Mouse (Mus musculus) C2C12 (cell line): ENCODE data around the gene Nol4l. TPM values are rescaled to one million over a fixed set of nuclear protein-coding genes. Genes with fewer than 3 reads are reported as not detected.
A peak's percentile ranks its signal among the peaks of the same experiment; 100 is the strongest.
"Not testable (repeated sequence)": the region's sequence is repeated elsewhere in the genome, so short reads cannot be mapped to it uniquely, and the experiment has no call there.

Source experiments
- H3K27me3 ChIP-seq: one replicate; pipeline ENCODE4 v1.6.1; 2011; ENCODE audit not compliant: control insufficient read depth, insufficient read depth, insufficient read length
- H3K36me3 ChIP-seq: one replicate; pipeline ENCODE4 v1.6.1; 2011; ENCODE audit not compliant: control insufficient read depth, insufficient read depth
- H3K4me3 ChIP-seq: one replicate; pipeline ENCODE4 v1.5.1; 2011; ENCODE audit warnings: mild to moderate bottlenecking, control low read depth; ENCODE audit not compliant: poor library complexity, insufficient read depth, severe bottlenecking
- H3K79me2 ChIP-seq: one replicate; pipeline ENCODE4 v1.6.1; 2011; ENCODE audit not compliant: control insufficient read depth, insufficient read depth
- H3K79me3 ChIP-seq: one replicate; pipeline ENCODE4 v1.6.1; 2011; ENCODE audit warnings: low read depth, control low read depth
- H3ac ChIP-seq: one replicate; pipeline ENCODE3; 2011; ENCODE audit warnings: low read depth; ENCODE audit not compliant: control insufficient read depth, insufficient read length
- CEBPB ChIP-seq: IDR thresholded peaks from one replicate; pipeline ENCODE4 v1.6.1; 2011; ENCODE audit warnings: low read depth, mild to moderate bottlenecking, control low read depth, moderate library complexity
- CTCF ChIP-seq: IDR thresholded peaks from one replicate; pipeline ENCODE4 v1.5.1; 2011; ENCODE audit not compliant: control insufficient read depth, insufficient read depth, insufficient read length
- FOSL1 ChIP-seq: IDR thresholded peaks from one replicate; pipeline ENCODE4 v1.8.0; 2011; ENCODE audit warnings: mild to moderate bottlenecking, low read length; ENCODE audit not compliant: poor library complexity, insufficient read depth, severe bottlenecking
- MAX ChIP-seq: IDR thresholded peaks from one replicate; pipeline ENCODE4 v1.6.1; 2011; ENCODE audit warnings: mild to moderate bottlenecking, control low read depth
- MYOD1 ChIP-seq: IDR thresholded peaks from one replicate; pipeline ENCODE4 v1.6.1; 2011; ENCODE audit warnings: low read depth; ENCODE audit not compliant: control insufficient read depth, insufficient read length
- MYOG ChIP-seq: IDR thresholded peaks from one replicate; pipeline ENCODE4 v1.6.1; 2011; ENCODE audit not compliant: control insufficient read depth, insufficient read length; ENCODE audit errors: extremely low read depth
- USF1 ChIP-seq: IDR thresholded peaks from one replicate; pipeline ENCODE4 v1.6.1; 2011; ENCODE audit warnings: low read depth, mild to moderate bottlenecking, control low read depth, moderate library complexity
- polyA plus RNA-seq: library from polyadenylated mRNA; unstranded; fragments of >200 nt; fragmentation: generic; extraction: Trizol; gene quantifications from one replicate; pipeline ENCODE4 v1.2.1, GENCODE M21; 2012; ENCODE audit warnings: missing spikeins

Nol4l gene
- polyA plus RNA-seq, 1 experiment: 0.42 TPM

DNA sequence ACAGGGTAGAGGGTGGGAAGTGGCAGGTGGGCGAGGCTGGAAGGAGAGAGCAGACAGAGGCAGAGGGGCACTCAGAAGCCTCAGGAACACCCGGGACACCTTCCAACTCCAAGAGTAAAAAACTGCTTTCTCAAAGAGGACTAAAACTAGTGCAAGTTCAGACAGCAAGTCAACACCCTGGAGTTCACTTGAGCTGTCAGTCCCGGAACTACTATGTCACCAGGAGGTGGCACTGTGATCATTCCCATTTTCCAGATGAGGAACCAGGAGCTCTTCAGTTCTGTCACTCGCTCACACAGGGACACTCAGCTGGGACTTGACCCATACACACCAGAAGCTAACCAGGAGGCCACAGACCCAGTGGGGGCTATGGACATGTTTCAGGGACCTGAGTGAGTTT is 30.6 kb downstream of the Nol4l start:
- H3K79me2 ChIP-seq: no peaks in the 10 kb centered on the region
- H3K79me3 ChIP-seq: no peaks in the 10 kb centered on the region
- no peaks in the 10 kb centered on the region for H3K36me3 ChIP-seq
- H3ac ChIP-seq: no peak overlapping the region
- H3K4me3 ChIP-seq: no peak overlapping the region
- no peak for TF ChIP-seq FOSL1
- no peak for TF ChIP-seq MYOG
- no peak for TF ChIP-seq MAX
- no peak for TF ChIP-seq USF1
- no peak for TF ChIP-seq CTCF
- TF ChIP-seq MYOD1: no peak
- no peak for TF ChIP-seq CEBPB
- H3K27me3 ChIP-seq: no peaks in the 10 kb centered on the region

DNA sequence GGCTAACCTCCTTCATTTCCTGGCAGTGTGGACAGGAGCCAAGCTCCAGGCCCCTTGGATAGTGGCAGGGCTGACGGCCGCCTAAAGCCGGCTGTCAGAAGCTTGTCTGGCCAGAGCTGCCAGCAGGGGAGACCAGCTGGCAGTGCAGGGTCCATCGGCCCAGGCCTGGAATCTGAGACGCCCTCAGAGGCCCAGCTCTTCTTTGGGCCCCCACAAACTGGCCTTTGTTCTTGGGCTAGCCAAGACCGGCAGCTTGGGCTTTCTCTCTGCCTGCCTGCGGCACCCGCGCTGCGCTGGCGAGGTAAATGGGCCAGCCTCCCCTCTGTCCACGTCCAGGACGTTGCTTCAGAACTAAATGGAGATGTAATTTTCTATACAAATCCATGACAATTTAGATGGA is 32.9 kb downstream of the Nol4l start:
- H3K79me2 ChIP-seq: no peaks in the 10 kb centered on the region
- H3K36me3 ChIP-seq: no peaks in the 10 kb centered on the region
- no peaks in the 10 kb centered on the region for H3K27me3 ChIP-seq
- no peak overlapping the region for H3K4me3 ChIP-seq
- no peak overlapping the region for H3ac ChIP-seq
- no peaks in the 10 kb centered on the region for H3K79me3 ChIP-seq
- no peak for TF ChIP-seq MAX
- no peak for TF ChIP-seq FOSL1
- no peak for TF ChIP-seq MYOG
- TF ChIP-seq CEBPB: no peak
- TF ChIP-seq MYOD1: no peak
- no peak for TF ChIP-seq CTCF
- TF ChIP-seq USF1: no peak

DNA sequence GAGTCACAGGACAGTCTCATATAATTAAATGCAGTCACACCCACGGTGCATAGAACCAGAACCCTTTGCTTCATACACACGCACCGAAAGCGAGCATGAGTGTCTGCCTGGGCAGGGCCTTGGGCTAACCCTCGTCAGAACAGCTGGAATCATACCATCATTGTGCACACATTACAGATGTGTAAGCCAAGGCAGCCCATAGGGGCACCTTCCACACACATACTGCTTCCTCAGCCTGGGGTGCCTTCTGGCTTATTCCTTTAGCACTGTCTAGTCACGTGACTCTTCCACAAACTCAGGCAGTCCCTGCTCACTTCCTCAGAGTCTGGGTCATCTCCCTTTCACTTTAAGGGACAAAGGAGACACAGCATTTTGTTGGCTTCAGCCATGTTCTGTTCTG is 33.5 kb downstream of the Nol4l start:
- Histone ChIP-seq H3K79me2 (no peaks in the 10 kb centered on the region), H3ac (no peak overlapping the region), H3K4me3 (no peak overlapping the region), H3K36me3 (no peaks in the 10 kb centered on the region), H3K79me3 (no peaks in the 10 kb centered on the region), H3K27me3 (no peaks in the 10 kb centered on the region)
- TF ChIP-seq MYOG (no peak), USF1 (peak; percentile 44), CEBPB (no peak), FOSL1 (no peak), CTCF (no peak), MAX (no peak)

DNA sequence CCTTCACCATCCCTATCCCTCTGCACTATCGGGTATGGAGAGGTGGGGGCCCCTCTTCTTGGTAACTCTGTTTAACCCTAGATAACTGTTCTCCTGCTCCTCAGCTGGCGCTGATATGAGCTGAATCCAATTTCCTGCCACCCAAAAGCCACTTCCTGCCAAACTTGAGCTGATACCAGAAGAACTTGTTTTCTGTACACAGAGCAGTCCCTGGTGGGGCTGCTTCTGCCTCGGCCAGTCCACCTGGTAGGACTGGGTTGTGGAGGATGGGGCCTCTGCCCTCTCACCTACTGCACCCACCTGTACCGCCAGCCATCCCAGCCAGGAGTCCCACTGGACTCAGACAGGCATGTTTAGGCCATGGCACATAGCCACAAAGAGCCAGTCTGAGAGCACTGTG is 34.0 kb downstream of the Nol4l start:
- Histone ChIP-seq H3K79me3 (no peaks in the 10 kb centered on the region), H3K27me3 (no peaks in the 10 kb centered on the region), H3K36me3 (no peaks in the 10 kb centered on the region), H3ac (no peak overlapping the region), H3K4me3 (no peak overlapping the region), H3K79me2 (no peaks in the 10 kb centered on the region)
- TF ChIP-seq MYOD1: no peak
- no peak for TF ChIP-seq USF1
- no peak for TF ChIP-seq CTCF
- TF ChIP-seq MAX: no peak
- no peak for TF ChIP-seq FOSL1
- TF ChIP-seq MYOG: no peak
- no peak for TF ChIP-seq CEBPB

DNA sequence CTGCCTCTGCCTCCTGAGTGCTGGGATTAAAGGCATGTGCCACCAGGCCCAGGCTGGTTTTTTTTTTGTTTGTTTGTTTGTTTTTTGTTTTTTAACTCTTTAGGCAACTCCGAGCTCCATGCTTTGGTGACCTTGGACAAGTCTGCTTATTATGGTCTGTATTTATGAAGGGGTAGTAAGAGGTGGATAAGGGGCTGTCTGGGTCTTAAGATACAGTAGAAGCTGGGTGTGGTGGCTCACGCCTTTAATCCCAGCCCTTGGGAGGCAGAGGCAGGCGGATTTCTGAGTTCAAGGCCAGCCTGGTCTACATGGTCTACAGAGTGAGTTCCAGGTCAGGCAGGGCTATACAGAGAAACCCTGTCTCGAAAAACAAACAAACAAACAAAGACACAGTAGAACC is 34.4 kb downstream of the Nol4l start:
- H3ac ChIP-seq, H3K36me3 ChIP-seq, H3K79me2 ChIP-seq, H3K27me3 ChIP-seq, H3K4me3 ChIP-seq, H3K79me3 ChIP-seq: not testable (repeated sequence)

DNA sequence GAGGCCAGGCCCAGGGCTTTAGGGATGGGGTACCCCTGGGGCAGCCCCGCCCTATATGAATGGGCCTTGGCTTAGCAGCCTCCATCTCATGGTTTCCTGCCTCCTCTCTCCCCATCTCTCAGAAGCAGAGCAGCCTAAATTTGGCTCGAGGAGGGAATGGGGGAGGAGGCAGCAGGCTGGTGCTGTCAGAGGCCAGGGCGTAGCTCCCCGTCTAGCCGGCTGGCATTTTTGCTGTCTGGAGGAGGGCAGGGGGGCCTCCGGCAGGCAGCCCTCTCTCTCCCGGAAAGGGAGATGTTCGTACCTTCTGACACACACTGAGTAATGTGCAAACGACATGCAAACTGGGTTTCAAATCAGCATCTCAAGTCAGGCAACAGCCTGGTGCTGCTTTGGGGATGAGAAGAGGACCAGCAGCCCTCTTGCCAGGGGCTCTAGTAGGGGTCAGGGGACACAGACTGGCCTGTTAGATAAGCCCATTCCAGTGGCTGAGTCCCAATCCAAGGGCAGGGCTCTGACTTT is 35.4 kb downstream of the Nol4l start:
- no peak overlapping the region for H3K4me3 ChIP-seq
- no peak overlapping the region for H3ac ChIP-seq
- H3K36me3 ChIP-seq: no peaks in the 10 kb centered on the region
- no peak for TF ChIP-seq FOSL1
- no peak for TF ChIP-seq MYOD1
- no peak for TF ChIP-seq CEBPB
- TF ChIP-seq USF1: no peak
- no peak for TF ChIP-seq CTCF
- TF ChIP-seq MYOG: no peak
- no peak for TF ChIP-seq MAX
- no peaks in the 10 kb centered on the region for H3K27me3 ChIP-seq
- H3K79me2 ChIP-seq: no peaks in the 10 kb centered on the region
- no peaks in the 10 kb centered on the region for H3K79me3 ChIP-seq

DNA sequence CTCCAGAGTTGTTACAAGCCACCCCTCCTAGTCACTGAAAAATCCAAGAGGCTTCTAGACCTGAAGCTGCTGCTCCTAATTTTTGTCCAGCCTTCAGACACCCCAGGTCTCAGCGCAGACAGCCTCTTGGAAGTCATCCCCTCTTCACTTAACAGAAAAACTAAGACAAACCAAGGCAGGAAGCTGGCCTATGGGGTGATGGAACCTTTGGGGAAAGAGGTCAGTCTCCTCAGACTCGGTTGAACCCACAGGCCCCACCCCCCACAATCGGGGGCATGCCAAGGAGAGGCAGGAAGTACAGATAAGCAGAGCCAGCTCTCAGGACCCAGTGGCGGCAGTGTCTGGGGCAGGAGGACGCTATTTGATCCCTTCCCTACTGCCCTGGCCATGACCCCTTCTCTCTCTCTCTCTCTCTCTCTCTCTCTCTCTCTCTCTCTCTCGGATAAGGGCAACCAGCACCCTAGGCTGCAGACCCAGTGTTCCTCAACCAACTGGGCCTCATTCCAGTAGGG is 35.9 kb downstream of the Nol4l start:
- TF ChIP-seq MAX: no peak
- no peak for TF ChIP-seq USF1
- no peak for TF ChIP-seq CTCF
- no peak for TF ChIP-seq MYOG
- no peak for TF ChIP-seq MYOD1
- TF ChIP-seq FOSL1: no peak
- no peak for TF ChIP-seq CEBPB
- Histone ChIP-seq H3K79me3 (no peaks in the 10 kb centered on the region), H3K36me3 (no peaks in the 10 kb centered on the region), H3K27me3 (no peaks in the 10 kb centered on the region), H3K79me2 (no peaks in the 10 kb centered on the region), H3K4me3 (no peak overlapping the region), H3ac (no peak overlapping the region)
